Mouse (Mus musculus) kidney, postnatal 36 days (tissue): ENCODE data around the gene Ripor3.
A peak's percentile ranks its signal among the peaks of the same experiment; 100 is the strongest.

ENCODE experiments used
- DNase-seq, 2 experiments: peaks; one replicate each; pipeline ENCODE4 v3.0.0; 2021 to 2022; ENCODE audit warnings: mixed read lengths in 2 of 2

Gene Ripor3

DNA sequence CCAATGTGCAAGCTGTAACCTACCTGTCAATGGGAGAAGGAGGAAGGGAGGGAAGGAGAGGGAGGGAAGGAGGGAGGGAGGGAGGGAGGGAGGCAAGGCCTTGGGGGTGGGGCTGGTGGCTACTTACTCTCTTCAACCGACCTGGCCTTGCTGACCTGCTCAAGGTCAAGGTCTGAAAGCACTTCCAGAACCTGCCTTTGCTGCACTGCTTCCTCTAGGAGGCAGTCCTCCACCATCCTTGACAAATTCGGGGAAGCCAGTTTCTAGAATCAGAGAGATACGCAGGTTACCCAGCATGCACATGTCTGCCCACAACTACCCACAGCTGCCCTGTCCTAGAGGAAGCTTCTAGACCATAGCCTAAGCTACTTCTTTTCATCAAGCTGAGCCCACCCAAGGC is 25.5 kb downstream of the Ripor3 start:
- DNase-seq: peak; percentile 44 to 47

DNA sequence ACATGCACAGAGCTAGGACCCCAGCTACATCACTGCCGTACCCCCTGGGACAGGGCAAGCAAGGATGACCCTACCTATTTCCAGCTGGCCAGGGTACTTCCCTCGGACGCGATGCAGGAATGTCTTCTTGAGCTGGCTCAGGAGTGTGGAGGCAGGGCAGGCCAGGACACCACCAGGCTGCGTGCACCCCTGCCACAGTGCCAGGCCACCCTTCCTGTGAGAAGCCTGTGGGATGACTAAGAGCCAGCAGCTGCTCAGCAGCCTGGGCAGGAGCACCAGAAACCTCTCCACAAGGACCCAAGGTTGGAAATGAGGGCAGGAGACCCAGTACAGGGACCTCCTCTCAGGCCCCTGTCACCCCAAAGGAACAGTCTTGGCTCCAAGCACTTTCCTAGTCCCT is 26.0 kb downstream of the Ripor3 start:
- DNase-seq: no peak

DNA sequence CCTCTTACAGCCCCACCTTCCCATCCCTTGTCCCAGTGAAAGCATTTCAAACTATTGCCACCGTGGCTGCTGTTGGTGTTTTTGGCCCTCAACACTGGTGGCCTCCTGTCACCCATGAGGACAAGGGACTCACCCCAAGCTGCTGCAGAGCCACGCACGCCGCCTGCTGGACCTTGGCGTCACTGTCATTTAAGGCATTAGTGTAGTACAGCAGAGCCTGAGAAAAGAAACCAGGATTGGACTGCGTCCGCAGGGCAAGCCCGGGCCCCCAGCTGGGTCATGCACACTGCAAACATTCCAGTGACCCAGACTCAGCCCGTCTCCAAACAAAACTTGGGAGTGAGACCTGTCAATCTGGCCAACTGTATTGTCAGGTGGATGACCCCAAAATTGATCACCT is 27.8 kb downstream of the Ripor3 start:
- DNase-seq: peak in 1 of 2 experiments; percentile 59

DNA sequence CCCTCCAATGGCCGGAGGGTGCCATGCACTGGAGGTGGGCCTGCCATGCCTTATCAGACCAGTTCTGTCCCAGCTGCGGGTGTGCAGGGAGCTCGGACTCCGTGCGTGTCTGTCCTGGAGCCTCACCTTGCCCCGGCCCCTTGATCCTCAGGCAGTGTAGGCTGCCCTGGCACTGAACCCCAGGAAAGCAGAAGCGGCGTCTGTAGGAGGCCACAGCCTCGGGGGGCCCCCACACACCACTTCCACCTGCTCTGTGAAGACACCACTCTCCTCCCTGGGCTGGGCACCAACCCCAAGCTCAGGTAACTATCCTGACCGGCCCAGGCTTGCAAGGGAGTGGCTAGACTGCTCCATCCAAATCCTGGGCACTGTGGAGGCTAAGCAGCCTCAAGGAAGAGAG is 30.0 kb downstream of the Ripor3 start:
- no peak for DNase-seq

DNA sequence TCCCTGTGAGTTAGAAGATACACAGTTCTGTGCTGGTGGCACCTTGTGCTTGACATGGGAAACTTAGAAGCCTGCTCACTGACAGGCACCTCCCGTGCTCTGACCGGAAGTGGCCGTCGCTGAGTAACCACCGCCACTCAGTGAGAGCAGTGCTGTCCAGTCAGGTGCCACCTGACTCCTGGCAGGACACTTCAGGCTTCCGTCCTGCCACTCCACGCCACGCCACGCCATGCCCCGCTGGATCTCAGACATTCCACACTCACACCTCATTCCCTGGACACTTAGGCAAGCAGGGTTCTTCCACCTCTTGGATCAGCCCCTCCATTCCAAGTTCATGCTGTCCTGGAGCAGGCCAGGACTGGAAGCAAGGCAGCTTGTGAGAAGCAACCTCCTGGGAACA is 32.1 kb downstream of the Ripor3 start:
- no peak for DNase-seq

DNA sequence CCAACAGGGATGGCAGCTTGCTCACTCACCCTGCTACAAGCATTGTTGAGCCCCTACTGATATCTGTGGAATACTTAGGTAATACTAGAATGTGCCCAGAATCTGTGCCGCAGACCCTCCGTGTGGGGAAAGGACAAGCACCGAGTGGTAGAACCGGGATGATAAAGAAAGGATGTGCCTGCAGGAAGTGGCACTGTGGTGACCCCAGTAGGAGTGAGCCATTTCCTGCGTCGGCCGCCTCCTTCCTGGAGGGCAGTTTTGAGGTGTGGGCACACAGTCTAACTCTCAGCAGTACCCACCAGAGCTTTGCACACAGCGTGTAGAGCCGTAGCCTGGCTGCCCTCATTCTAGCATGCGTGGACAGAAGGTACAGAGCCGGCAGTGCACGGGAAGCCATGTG is 34.7 kb downstream of the Ripor3 start:
- no peak for DNase-seq

DNA sequence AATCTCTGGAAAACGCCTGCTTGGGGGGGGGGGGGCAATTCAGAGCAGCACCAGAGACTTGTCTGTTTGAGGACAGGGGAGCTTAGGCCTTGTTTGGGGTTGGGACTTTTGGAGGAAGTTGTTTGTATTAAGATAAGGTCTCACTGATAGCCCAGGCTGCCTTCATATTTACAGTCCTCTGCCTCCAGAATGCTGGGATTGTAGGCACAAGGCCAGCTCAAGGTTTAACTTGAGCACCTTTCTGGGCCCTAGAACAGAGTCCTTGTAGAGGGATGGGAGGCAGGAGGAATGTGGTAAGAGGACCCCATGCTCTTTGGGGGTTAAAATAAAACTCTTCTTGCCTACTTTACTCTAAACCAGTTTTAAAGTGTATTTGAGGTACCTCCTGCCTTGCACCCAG is 37.6 kb downstream of the Ripor3 start:
- DNase-seq: no peak

DNA sequence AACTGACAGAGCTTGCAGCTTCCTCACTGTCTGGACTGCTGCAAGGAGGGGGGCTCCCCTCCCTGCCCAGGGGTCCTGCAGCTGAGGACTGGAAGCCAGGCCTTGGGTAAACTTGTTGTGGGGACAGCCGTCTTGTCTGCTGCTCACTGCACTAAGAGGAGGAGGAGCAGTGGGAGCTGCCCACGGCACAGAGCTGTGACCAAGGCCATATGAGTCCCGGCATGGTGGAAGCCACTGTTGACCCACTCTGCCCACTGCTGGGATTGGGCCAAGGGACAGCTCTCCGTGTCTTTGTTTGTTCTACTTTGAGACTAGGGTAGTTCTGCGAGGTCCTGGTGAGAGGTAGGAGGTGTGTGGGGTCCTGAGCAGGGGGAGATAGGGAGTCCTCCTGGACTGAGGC is 38.3 kb downstream of the Ripor3 start:
- no peak for DNase-seq

DNA sequence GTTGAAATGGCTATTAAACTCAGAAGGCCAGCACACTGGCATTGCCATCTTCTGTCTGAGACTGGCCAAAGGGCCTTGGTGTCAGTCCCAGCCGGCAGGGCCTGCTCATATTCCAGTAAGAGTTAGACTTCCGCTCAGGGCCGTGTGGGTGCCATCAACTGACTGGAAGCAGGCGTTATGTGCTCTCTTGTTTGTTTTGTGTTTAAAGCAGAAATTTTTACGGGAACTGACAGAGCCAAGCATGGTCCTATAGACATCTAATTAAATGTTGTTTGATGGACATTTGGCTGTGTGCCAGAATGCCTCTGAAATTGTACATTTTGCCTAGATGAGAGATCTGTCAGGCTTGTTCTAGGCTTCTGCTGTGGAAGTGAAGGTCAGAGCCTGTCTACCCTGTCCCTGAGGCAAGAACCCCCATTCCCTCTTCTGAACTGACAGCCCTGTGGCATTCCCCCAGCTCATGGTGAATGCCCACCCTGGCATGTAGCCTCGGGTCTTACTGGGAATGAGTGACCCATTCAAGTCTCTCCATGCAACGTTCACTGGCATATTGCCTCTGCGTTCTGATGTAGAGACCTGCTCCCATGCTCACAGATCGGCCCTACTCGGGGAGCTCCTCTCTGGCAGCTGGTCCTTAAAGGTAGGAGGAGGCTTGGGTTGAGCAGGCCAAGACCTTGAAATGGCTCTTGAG is 40.4 kb downstream of the Ripor3 start:
- no peak for DNase-seq

DNA sequence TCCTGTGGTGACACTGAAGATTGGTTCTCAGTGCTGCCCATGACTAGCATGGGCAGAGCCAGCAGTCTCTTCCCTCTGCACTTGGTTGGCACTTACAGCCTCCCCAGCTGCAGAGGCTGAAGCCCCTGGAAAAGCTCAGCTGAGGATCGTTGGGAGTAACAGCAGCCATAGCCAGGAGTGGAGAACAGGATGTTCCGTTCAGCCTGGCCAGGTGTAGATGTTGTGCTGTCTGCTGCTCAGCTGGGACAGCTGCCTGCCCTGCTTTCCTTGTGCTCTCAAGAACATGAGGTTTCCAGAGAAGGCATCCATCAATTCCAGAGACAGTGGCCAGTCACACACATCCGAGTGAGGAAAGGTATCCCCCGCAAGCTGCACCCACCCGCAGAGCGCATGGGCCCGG is 41.9 kb downstream of the Ripor3 start:
- DNase-seq: no peak

DNA sequence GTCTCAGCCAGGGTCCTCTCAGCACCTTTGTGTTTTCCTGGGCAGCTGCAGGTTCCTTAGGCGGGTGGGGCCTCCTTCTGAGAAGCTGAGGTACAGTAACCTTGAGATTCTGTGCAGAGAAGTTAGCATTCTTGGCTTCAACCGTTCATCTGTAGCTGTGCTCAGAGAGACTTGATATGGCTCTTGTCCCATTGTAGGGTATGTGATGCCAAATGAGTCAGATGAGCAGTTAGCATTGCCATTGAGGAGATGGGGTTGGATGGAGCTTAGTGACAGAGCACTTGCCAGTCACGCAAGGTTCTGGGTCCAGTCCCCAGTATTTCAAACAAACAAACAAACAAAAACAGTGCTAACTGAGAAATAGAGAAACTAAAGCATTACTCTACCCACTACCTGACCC is 44.5 kb downstream of the Ripor3 start:
- no peak for DNase-seq

DNA sequence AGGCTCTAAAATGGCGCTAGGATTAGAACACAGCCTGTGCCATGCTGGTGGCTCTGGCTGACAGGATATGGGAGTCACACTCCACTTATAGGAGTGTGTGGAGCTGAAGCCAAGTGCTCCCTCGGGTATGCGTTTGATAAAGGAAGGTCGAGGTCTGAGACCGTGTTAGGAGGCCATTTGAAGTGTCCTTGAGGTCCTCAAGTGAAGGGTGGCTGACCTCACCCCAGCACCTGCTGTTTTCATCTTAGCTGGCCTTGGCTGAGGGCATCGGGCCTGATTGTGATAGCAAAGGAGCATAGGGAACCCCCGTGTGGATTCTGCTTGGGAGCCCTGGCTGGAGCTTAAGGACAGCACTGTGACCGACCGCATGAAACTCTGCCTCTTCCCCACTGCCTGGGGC is 46.1 kb downstream of the Ripor3 start:
- DNase-seq: no peak

DNA sequence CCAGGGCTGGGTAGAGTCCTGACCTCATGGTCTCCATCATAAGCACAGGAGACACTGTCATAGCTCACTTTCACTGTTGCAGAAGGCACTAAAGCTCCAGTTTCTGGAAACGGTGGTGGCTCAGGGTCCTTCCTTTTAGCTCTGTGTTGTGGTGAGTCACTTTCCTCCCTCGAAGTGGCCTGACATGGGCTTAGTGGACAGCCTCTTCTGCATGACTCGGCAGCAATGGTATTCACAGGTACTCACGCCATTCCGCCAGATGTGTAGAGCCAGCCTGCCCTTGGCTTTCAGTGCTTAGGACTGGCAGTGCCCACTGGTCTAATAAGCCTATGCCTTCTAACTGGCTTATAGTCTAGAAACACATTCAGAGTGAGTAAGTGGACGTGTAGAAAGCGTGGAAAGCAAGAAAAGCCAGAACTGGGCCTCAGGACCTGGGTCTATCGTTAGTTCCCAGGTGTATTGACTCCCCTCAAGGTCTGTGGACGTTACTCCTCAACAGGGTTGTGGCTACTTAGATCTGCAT is 46.6 kb downstream of the Ripor3 start:
- DNase-seq: no peak

DNA sequence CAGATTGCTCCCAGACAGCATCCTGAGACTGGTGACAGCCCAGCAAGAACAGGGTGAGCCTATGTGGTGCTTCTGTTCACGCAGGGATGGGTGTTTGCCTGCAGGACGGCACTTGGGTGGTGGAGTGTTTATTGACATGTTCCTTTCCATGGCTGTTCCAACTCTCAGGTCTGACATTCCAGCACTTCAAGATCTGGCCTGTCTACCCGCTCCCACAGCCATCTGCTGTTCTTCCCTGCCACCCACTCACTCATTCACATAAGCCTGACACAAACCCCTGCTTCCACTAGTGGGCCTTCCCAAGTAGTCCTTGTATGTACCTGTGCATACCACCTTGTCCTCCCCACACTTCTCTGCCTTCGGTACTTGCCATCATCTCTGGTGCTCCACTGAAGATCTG is 47.2 kb downstream of the Ripor3 start:
- DNase-seq: no peak

DNA sequence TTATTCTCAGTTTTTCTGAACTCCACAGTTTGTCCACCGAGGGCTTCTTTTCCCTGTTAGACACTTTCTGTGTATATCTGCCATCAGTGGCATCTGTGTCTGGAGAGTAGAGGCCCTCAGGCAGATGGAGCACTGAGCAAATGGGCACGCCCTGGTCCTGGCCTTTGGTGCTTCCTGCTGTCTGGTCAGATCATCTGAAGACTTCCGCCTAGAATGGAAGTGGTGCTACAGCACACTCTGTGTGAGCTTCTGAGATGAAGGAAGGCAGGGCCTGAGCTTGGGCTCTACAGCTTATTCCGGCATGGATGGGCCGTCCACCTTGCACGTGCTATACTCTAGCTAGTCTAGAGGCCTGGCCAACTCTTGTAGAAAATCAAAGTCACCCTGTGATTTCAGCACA is 48.1 kb downstream of the Ripor3 start:
- DNase-seq: peak; percentile 48 to 64

DNA sequence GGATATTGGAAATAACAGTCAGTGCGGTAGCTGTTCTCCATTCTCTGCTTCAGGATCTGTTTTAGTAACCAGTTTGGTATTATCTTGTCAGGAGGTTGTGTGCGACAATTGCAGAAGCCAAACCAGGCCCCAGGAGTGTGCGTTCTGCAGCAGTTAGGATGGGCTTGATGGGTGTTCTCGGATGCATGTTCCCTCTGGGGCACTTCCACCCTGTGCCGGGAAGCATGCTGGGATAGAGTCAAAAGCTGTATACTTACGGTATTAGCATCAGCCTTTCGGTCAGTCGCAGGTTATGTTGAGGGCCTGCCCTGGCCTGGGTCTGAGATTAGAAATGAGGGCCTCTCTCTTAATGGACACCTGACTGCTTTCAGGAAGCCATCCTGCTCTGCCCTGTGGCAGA is 49.8 kb downstream of the Ripor3 start:
- DNase-seq: no peak

DNA sequence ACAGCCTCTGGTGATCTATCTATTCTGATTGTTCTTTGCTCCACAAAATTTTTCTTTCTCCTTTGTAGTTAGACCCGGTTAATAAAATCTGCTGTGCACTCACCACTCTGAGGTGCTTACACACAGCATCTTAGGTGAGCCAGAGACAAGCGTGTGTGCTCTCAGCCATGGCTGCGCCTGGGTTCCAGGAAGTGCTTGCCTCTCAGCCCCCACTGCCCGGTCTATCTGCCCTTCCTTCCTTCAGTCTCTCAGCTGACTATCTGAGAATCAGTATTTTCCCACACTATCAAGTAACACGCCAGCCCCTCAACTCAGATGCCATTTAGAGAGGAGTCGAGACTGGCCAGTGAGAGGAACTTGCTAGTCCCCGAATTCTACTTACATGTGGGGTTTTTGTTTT is 50.4 kb downstream of the Ripor3 start:
- no peak for DNase-seq

DNA sequence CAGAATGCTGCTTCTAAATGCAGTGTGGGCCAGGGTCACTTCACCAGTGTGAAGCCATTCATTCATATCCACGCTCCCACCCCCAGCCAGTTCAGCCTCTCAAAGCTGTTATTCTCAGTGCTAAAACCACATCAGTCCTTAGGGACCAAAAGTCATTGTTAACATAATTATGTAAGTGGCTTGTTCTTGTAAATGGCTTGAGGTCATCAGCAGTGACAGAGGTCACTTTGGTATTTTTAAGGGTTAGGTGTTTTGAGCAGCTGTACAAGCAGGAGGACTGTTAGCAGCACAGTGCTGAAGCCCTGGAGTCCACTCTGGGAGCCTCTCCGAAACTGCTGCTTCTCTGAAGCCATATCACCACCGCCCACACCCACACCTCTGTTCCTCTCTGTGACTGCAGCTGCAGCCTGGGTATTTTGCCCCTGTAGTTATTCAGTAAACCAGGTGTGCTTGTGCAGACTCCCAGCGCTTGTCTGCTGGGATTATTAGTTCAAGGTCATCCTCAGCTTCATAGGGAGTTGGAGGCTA is 51.0 kb downstream of the Ripor3 start:
- DNase-seq: peak; percentile 51 to 56

DNA sequence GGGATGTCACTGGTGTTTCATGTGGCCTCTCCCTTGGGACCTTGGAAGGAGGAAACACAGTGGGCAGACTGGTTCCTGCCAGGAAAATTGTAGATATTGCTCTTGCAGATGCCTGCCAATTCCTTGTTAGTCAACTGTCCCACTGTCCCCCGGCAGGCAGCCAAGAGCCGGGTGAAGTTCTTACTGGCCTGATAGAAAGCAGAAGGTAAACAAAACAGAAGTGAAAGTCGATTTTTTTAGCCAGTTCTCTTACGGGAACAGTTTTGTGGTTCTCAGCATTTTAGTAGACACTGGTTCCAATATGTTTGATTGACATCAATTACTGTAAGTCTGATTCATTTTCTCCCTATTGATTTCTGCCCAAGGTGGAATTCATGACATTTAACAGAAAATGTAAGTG is 51.6 kb downstream of the Ripor3 start:
- peak; percentile 95 to 96 for DNase-seq

DNA sequence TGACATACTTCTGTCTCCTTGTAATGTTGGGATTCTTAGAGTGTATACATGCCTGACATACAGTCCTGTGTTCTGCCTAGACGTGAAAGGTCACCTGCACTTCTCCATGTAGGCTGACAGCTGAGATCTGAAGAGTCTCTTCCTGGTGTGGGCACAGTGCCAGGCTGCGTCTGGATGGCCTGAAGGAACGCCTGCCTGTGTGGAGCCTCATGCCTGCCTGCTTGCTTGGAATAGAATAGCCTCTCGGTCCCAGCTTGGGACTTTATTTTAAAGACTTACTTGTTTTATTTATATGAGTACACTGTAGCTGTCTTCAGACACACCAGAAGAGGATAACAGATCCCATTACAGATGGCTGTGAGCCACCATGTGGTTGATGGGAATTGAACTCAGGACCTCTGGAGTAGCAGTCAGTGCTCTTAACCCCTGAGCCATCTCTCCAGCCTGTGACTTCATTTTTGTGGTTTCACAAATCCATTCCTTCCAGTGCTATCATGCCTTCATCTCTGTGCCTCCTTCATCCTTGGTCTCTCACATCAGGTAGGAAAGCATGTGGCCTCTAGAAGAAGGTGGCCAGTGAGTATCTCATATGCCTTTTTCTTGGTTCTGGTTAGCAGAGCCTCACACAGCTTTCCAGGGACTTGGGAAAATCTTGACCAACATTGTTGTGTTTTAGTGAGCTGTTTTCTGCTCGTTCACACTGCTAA is 52.2 kb downstream of the Ripor3 start:
- peak; percentile 77 to 87 for DNase-seq

DNA sequence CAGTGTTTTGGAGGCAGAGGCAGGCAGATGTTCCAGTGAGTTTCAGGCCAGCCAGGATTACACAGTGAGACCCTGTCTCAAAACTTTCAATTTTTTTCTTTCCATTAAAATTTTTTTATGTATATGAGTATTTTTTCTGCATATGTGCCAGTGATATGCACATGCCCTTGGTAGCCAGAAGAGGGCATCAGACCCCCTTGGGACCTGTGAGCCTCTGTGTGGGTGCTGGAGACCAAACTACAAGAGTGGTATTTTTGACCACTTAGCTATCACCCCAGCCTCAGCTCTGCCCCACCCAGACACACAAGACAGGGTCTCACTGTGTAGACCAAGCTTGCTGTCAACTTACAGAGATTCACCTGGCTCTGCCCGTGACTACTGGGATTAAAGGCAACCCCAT is 52.9 kb downstream of the Ripor3 start:
- no peak for DNase-seq

DNA sequence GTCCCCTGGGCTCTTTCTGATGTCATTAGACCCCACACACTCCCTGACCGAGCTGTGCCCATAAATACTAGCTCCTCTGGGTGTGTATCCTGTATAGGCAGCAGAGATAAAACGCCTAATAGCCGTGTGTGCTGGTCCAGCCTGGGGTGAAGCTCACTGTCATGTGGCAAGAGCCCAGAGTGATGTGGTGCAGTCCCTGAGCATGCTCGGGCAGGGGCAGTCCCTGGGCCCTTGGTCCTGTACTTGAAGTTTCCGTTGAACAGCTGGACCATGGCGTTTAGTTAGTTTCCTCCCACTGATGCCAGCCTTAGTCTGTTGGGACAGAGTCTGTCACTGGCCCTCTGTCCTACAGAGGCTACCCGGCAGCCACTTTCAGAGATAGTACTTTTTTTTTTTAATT is 55.5 kb downstream of the Ripor3 start:
- DNase-seq: no peak

DNA sequence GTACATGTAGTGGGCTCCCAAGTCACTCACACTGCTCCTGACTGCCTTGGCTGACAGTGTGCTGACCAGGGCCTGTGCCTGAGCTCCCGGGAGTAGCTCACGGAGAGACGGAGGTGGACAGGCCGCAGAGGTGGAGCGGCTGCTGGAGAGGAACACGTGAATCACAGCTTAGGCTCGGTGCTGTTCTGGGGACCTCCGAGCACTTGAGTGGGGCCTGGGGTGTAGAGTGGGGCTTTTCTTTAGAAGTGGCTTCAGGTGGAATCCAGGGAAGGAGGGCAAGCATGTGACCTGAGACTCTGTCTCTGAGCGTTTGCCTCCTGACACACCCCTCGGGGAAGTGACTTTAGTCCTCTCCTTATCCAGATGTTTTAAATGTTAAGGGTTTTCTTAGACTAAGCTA is 56.6 kb downstream of the Ripor3 start:
- DNase-seq: no peak
